Mouse (Mus musculus): ENCODE results near the gene Iglon5. TPM values are rescaled to one million over a fixed set of nuclear protein-coding genes. Genes with fewer than 3 reads are reported as not detected.

The Iglon5 gene
- 0.05 TPM in 1 of 2 replicates, not detected in the other for polyA plus RNA-seq (2016; fragmentation: Nextera tagmentation; extraction: Ambion mirVana)

DNA sequence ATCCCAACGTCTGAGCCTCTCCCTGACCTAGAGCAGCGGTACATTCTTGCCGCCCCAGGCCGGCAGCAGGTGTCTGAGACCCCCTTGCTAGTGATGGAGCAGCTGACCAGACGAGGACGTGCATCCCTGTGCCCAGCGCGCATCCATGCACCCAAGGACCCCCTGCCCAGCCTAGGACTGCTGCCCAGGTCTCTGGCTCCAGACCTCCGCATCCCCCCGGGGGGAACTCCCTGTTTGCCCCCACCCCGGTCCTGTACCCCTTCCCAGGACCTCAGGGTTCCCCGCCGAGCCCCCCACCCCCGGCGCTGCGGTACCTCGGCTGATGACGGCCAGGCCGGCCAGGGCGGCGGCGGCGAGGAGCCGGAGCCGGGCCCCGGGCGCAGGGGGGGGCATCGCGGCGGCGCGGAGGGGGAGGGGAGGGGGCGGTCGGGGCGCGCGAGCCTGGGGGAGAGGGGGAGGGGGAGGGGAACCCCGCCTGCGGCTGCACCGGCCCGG, at the start of gene Iglon5:
Gene Iglon5 (minus strand): TSS at position 445 of the 495 bp plus-strand sequence.
- Histone ChIP-seq H3K9ac (peak within 1 kb of the TSS; percentile 12; the same call in 1 of the 2 replicates), H3K4me3 (peak within 1 kb of the TSS; percentile 40), H3K36me3 (no peaks in the 10 kb centered on the region), H3K9me3 (replicated peaks) (no peaks in the 10 kb centered on the region), H3K27me3 (replicated peaks) (peaks cover 47% of the 10 kb centered on the region), H3K4me2 (peak within 1 kb of the TSS; percentile 58), H3K4me1 (no peaks in the 10 kb centered on the region), H3K27ac (no peak within 1 kb of the TSS)
- ATAC-seq = no peak
- WGBS (ENCODE audit: insufficient replicate concordance) = 5% methylated on average over 12 of the region's 41 CpGs

DNA sequence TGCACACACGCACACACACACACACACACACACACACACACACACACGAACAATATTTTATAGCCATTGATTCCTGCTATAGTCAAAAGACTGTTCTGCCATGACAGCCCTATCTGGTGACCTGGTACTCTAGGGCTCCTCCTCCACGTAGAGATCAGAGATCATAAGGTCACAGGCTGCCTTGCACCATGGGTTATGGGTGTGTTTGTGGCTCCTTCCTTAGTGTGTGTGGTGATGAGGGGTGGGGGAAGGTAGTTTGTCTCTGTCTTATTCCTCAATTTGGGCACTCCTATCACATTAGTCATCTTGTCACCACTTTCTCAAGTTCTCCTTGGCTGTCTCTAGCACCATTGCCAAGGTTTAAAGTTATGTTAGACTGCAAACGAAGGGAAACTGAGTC, 48.6 kb upstream of the Iglon5 start:
- no peak overlapping the region for H3K9ac ChIP-seq
- ATAC-seq = no peak
- H3K4me2 ChIP-seq = no peak overlapping the region
- no peaks in the 10 kb centered on the region for H3K4me1 ChIP-seq
- no peak overlapping the region for H3K4me3 ChIP-seq
- no peak overlapping the region for H3K27ac ChIP-seq
- H3K27me3 ChIP-seq (replicated peaks) = no peaks in the 10 kb centered on the region
- no peaks in the 10 kb centered on the region for H3K36me3 ChIP-seq
- no peaks in the 10 kb centered on the region for H3K9me3 ChIP-seq (replicated peaks)
- 48% methylated on average over 4 of the region's 4 CpGs for WGBS (ENCODE audit: insufficient replicate concordance)

DNA sequence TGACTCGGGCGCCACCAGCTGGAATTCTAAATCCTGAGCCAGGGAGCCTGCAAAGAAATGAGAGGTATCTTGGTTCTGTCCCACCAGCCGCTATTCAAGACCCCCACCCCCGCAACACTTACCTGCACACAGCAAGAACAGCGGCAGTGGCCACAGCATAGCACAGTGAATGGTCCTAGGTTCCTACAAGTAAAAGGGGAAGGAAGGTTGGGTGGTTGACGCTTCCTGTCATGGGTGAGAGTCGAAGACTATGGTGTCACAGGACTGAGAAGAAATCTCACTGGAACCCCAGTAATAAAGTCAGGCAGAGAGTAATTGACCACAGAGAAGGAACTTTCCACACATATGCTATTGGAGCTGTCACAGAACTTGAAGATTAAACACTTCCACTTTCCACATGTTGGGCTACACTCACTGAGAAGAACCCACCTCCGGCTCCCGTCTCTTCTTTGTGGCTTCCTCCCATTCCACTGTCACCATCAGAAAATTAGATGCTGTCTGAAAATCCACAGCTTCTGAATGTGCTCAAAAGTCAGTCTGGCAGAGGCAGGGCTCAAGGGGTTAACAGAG, 43.1 kb upstream of the Iglon5 start:
- H3K4me3 ChIP-seq = no peak overlapping the region

DNA sequence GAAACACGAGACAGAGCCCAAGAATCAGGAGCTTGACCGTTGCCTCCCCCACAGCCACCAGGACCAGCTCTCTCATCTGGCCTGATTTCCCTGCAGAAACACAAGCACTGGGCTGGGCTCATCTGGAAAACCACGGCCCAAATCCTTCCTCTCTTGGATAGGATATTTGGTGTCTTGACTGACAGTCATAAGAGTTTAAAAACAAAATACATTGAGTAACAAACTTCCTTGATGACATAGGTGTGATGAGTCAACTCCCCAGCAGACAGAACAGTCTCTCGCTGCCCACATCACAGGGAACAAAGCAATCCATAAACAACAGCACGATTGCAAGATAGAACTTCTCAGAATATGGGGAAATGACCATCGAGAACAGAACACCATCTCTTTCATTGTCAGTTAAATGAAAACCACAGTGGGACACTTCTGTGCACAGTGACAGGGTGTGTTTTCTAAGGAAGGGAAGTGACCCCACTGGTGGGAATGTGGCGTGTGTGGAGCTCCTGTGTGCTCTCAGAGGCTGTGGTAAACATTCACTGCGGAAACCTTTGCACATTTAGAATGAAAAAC, 40.4 kb upstream of the Iglon5 start:
- Histone ChIP-seq H3K4me2 (no peak overlapping the region), H3K4me1 (no peaks in the 10 kb centered on the region), H3K9me3 (replicated peaks) (no peaks in the 10 kb centered on the region), H3K4me3 (no peak overlapping the region), H3K36me3 (no peaks in the 10 kb centered on the region), H3K27me3 (replicated peaks) (no peaks in the 10 kb centered on the region), H3K9ac (no peak overlapping the region), H3K27ac (no peak overlapping the region)
- ATAC-seq = no peak
- 40% methylated on average over 8 of the region's 8 CpGs for WGBS (ENCODE audit: insufficient replicate concordance)

More for the DNA sequence above, 43.1 kb upstream of the Iglon5 start:
- Histone ChIP-seq H3K4me1 (no peaks in the 10 kb centered on the region), H3K9ac (no peak overlapping the region), H3K36me3 (no peaks in the 10 kb centered on the region), H3K27ac (no peak overlapping the region), H3K4me2 (no peak overlapping the region), H3K27me3 (replicated peaks) (no peaks in the 10 kb centered on the region), H3K9me3 (replicated peaks) (no peaks in the 10 kb centered on the region)
- ATAC-seq = no peak
- WGBS (ENCODE audit: insufficient replicate concordance) = 36% methylated on average over 9 of the region's 9 CpGs

DNA sequence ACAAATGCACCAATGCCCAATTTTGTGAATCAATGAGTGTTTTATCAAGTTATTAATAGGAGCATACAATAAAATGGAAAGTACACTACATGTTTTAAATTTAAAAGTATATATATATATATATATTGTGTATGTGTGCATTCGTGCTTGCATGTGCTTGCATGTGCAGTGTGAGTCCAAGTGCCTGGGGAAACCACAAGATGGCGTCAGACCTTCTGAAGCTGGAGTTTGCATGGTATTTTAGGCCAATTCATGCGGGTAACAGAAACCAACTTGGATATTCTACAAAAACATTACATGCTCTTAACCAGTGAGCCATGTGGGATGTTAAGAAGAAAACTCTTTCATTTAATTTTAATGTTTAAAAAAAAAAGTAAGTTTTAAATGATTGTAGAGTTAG, 35.4 kb upstream of the Iglon5 start:
- H3K27ac ChIP-seq = no peak overlapping the region
- H3K9me3 ChIP-seq (replicated peaks) = no peaks in the 10 kb centered on the region
- H3K9ac ChIP-seq = no peak overlapping the region
- no peaks in the 10 kb centered on the region for H3K4me1 ChIP-seq
- WGBS (ENCODE audit: insufficient replicate concordance) = 32% methylated on average over 3 of the region's 3 CpGs
- H3K27me3 ChIP-seq (replicated peaks) = no peaks in the 10 kb centered on the region
- no peak for ATAC-seq
- H3K4me2 ChIP-seq = no peak overlapping the region
- H3K36me3 ChIP-seq = no peaks in the 10 kb centered on the region
- H3K4me3 ChIP-seq = no peak overlapping the region

DNA sequence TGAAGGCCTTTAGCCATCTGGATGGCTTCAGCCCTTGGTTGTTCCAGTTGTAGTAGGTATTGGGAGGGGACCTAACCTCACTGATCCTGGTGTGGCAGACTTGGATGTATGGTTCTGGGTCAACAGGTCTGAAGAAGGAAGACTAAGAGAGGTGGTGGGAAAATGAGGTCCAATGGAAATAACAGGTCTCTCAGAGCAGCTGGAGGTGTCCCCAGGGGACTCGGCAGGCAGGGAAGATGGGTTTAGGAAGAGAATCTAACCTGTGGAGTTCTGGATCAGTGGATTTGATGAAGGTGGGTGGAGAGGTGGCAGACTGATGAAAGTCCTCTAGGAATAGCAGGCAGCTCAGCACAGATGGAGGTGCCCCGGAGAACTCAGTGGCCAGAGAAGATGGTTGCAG, 32.9 kb upstream of the Iglon5 start:
- H3K9me3 ChIP-seq (replicated peaks) = no peaks in the 10 kb centered on the region
- ATAC-seq = no peak
- no peak overlapping the region for H3K4me2 ChIP-seq
- H3K36me3 ChIP-seq = no peaks in the 10 kb centered on the region
- no peak overlapping the region for H3K4me3 ChIP-seq
- H3K4me1 ChIP-seq = no peaks in the 10 kb centered on the region
- H3K27ac ChIP-seq = no peak overlapping the region
- no peak overlapping the region for H3K9ac ChIP-seq
- H3K27me3 ChIP-seq (replicated peaks) = no peaks in the 10 kb centered on the region
- WGBS (ENCODE audit: insufficient replicate concordance) = 66% methylated on average over 2 of the region's 2 CpGs

DNA sequence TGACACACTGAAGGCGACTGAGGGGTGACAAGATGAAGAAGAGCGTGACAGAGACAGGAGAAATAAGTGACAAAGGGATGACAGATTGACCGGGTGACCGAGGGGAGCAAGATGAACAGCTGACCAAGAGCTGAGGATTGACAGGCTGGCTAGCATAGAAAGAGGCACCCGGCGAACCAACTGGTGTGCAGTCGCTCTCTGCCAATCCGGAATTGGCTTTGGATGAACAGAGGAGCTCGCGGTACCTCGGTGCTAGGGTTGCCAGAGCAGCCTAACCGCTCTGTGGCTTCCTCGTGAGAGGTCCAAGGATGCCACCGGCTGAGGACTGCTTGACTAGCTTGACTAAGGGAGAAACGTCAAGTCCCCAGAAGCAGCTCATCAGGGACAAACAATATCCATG, 28.5 kb upstream of the Iglon5 start:
- 71% methylated on average over 15 of the region's 15 CpGs for WGBS (ENCODE audit: insufficient replicate concordance)

DNA sequence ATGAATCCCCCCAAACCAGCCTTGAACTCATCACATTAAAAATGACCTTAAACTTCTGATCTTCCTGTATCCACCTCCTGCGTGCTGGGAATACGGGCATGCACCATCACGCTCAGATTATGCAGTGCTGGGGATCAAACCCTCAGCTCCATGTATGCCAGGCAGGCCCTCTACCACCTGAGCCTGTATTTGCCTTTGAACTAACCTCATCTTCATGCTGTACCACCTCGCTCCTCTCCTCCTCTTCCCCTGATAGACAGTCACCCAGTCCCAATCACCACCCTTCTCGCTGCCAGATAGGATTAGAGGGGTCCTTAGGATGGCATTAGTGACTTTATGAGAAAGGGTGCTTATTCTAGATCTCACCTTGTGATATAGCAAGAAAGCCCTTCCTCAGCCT, 25.2 kb upstream of the Iglon5 start:
- Histone ChIP-seq H3K4me2 (no peak overlapping the region), H3K27ac (no peak overlapping the region), H3K9me3 (replicated peaks) (no peaks in the 10 kb centered on the region), H3K36me3 (no peaks in the 10 kb centered on the region), H3K4me3 (no peak overlapping the region), H3K27me3 (replicated peaks) (no peaks in the 10 kb centered on the region), H3K9ac (no peak overlapping the region), H3K4me1 (no peaks in the 10 kb centered on the region)
- 63% methylated on average over 5 of the region's 5 CpGs for WGBS (ENCODE audit: insufficient replicate concordance)
- ATAC-seq = no peak

More for the DNA sequence above, 28.5 kb upstream of the Iglon5 start:
- Histone ChIP-seq H3K4me2 (no peak overlapping the region), H3K9ac (no peak overlapping the region), H3K27ac (no peak overlapping the region), H3K27me3 (replicated peaks) (no peaks in the 10 kb centered on the region), H3K4me3 (no peak overlapping the region), H3K9me3 (replicated peaks) (no peaks in the 10 kb centered on the region), H3K4me1 (no peaks in the 10 kb centered on the region), H3K36me3 (no peaks in the 10 kb centered on the region)
- ATAC-seq = no peak

DNA sequence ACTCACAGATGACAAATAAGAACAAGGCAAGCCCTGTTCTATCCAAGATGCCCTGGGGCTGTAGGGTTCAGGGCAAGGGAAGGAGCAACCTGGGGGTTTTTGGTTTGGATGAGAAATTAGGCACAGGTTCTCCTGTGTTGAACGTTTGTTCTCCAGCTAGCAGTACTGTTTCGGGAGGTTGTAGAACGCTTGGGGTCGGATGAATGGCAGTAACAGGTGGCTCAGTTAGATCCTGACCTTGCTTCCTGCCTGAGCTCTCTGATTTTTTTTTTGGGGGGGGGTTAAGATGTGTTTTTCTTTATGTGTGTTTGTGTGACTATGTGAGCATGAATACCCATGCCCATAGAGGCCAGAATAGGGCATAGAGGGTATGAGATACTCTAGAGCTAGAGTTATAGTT, 22.6 kb upstream of the Iglon5 start:
- no peaks in the 10 kb centered on the region for H3K27me3 ChIP-seq (replicated peaks)
- no peak for ATAC-seq

DNA sequence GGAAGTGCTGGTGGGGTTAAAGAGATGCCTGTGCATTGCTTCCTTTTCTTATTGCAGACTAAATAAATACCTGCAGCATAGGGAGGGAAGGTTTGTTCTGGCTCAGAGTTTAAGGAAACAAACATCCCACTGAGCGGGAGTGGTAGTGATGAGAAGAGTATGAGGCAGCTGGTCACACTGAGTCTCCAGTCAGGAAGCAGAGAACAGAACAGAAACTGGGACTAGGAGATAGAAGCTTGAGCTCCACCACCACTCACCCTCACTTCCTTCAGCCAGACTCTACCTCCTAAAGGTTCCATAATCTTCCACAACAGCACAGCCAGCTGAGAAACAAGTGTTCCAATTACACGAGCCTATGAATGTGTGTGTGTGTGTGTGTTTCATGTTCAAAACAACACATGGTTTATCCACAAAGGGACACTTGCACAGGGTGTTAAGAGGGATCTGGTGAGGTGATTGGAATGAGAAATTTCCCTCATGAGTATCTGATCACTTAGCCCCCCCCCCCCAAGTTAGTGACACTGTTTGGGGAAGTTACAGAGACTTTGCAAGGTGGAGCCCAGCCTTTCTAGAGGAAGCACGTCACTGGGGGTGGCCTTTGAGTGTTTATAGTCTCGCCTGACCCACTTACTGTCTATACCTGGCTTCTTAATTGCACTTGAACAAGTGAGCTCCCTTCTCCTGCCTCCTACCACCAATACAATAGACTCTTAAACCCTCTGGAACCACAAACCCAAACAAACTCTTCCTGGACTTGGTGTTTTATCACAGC, 22.0 kb upstream of the Iglon5 start:
- no peak for ATAC-seq
- Histone ChIP-seq H3K36me3 (no peaks in the 10 kb centered on the region), H3K4me2 (no peak overlapping the region), H3K27ac (no peak overlapping the region), H3K27me3 (replicated peaks) (no peaks in the 10 kb centered on the region), H3K4me1 (no peaks in the 10 kb centered on the region), H3K4me3 (no peak overlapping the region), H3K9me3 (replicated peaks) (no peaks in the 10 kb centered on the region), H3K9ac (no peak overlapping the region)
- WGBS (ENCODE audit: insufficient replicate concordance) = 32% methylated on average over 4 of the region's 4 CpGs

More for the DNA sequence above, 22.6 kb upstream of the Iglon5 start:
- H3K4me3 ChIP-seq = no peak overlapping the region
- no peak overlapping the region for H3K27ac ChIP-seq
- H3K9ac ChIP-seq = no peak overlapping the region
- no peaks in the 10 kb centered on the region for H3K4me1 ChIP-seq
- H3K4me2 ChIP-seq = no peak overlapping the region
- H3K36me3 ChIP-seq = no peaks in the 10 kb centered on the region
- no peaks in the 10 kb centered on the region for H3K9me3 ChIP-seq (replicated peaks)
- WGBS (ENCODE audit: insufficient replicate concordance) = 67% methylated on average over 4 of the region's 4 CpGs

DNA sequence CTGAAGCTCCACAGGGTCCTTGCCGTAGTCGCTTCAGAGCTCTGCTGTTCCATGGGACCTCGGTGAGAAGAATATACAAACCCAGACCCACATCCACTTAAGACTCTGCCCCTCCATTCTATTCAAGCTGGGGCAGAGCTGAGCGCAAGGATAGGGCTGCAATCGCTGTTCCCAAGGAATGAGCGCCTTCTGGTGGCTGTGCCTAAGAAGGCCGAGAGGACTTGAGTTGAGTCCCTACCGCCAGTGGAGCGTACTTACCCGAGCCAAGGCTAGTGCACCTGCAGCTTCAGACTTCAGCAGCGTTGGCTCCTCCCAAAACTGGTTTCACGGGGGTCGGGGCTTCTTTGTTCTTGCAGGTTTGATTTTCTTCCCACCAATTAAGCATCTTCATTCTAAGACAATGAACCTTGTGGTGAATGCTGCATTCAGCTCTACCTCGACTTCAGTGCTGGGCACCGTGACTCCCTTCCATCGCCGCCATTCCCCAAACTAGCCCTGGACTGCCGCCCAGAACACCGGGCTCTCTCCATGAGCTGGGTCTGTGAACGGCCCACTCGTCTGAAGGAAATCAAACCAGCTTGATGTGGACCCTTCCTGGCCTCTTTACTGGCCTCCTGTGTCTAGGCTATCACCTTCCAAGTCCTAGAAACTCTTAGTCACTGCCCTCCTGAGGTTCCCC, 5.6 kb upstream of the Iglon5 start:
- Histone ChIP-seq H3K4me2 (no peak overlapping the region), H3K4me1 (no peaks in the 10 kb centered on the region), H3K27ac (no peak overlapping the region), H3K9ac (no peak overlapping the region), H3K9me3 (replicated peaks) (no peaks in the 10 kb centered on the region), H3K4me3 (no peak overlapping the region), H3K27me3 (replicated peaks) (peaks cover 30% of the 10 kb centered on the region), H3K36me3 (no peaks in the 10 kb centered on the region)
- ATAC-seq = no peak
- 13% methylated on average over 21 of the region's 21 CpGs for WGBS (ENCODE audit: insufficient replicate concordance)

DNA sequence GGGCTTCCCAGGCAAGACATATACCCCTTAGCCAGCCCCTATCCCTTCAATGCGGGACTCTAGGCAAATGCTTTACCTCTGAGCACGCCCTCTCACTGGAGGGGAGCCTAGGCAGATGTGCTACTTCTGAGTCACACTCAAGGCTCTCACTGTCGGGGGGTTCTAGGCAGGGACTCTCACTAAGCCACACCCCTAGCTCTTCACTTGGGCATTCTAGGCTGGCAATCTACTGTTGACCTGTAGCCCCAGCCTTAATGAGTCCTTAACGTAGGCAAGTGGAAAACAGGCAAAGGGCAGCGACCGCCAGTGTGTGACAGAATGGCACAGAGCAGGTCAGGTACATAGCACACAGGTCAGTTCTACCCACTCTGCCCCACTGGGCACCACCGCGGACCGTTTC, 986 bp upstream of the Iglon5 start:
- no peaks in the 10 kb centered on the region for H3K9me3 ChIP-seq (replicated peaks)
- peaks cover 59% of the 10 kb centered on the region for H3K27me3 ChIP-seq (replicated peaks)
- no peak overlapping the region for H3K4me3 ChIP-seq
- ATAC-seq = no peak
- H3K9ac ChIP-seq = no peak overlapping the region
- WGBS (ENCODE audit: insufficient replicate concordance) = 47% methylated on average over 9 of the region's 9 CpGs
- no peaks in the 10 kb centered on the region for H3K36me3 ChIP-seq
- no peaks in the 10 kb centered on the region for H3K4me1 ChIP-seq
- H3K4me2 ChIP-seq = no peak overlapping the region
- no peak overlapping the region for H3K27ac ChIP-seq
